Mouse (Mus musculus): ENCODE measurements around the gene Pi16. TPM values are rescaled to one million over a fixed set of nuclear protein-coding genes. Genes with fewer than 3 reads are reported as not detected.
A peak's percentile ranks its signal among the peaks of the same experiment; 100 is the strongest.

Gene Pi16
- polyA plus RNA-seq, 1 experiment: 0.75 TPM

DNA sequence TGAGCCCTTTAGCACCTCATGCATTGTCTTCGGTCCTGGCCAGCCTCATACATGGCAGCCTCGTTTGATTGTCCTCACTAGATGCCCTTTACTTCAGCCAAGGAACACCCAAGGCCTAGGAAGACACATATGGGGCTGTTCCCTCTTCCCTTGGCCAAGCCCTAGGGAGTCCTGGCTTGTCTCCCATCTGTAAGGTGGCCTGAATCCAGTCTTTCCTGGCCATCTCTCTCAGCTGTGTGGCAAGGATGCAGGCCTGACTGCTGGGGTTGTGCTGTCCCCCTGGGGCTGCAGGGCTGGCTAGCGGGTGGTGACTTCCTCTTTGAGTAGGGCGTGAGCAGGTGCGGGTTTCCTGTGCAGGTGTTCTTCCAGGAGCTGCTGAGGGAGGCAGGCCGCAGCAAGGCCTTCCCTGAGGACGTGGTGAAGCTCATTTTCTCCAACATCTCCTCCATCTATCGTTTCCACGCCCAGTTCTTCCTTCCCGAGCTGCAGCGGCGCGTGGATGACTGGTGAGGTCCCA is 47.7 kb downstream of the Pi16 start:
- peak; percentile 57 to 70 for DNase-seq
- 68% methylated on average over 13 of the region's 13 CpGs for WGBS
- TF ChIP-seq CTCF (IDR thresholded peaks at IDR 0.05; ENCODE audit: borderline replicate concordance, insufficient read depth, low read depth, low read length) (no peak), POLR2A (IDR thresholded peaks at IDR 0.05; ENCODE audit: borderline replicate concordance, insufficient read depth, low read length) (no peak)
- no peaks in the 10 kb centered on the region for H3K27me3 ChIP-seq (ENCODE audit: control insufficient read depth, insufficient read depth, low read length)
- no peak overlapping the region for H3K4me3 ChIP-seq (replicated peaks; ENCODE audit: insufficient read depth, low read depth, low read length)
- H3K27ac ChIP-seq (ENCODE audit: insufficient read depth, low read length): no peak overlapping the region
- H3K4me1 ChIP-seq (ENCODE audit: control insufficient read depth, insufficient read depth, low read length): peaks cover 9% of the 10 kb centered on the region

DNA sequence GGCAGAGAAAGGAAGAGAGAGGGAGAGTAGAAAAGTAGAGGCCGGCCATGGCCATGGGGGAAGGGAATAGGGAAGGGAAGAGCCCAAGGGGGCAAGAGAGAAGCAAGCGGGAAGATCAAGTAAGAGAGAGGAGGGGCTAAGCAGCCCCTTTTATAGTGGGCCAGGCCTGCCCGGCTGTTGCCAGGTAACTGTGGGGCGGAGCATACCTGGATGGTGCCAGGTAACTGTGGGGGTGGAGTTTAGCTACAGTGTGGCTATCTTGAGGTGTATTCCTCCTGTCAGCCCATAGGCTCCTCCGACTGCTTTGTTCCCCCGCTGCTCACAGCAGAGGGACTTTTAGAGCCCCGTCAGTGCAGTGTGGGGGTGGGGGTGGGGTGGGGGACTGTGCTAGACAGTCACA is 51.2 kb downstream of the Pi16 start:
- no peak overlapping the region for H3K27ac ChIP-seq (ENCODE audit: insufficient read depth, low read length)
- DNase-seq: no peak
- H3K4me1 ChIP-seq (ENCODE audit: control insufficient read depth, insufficient read depth, low read length): peaks cover 11% of the 10 kb centered on the region
- 66% methylated on average over 7 of the region's 7 CpGs for WGBS
- TF ChIP-seq CTCF (IDR thresholded peaks at IDR 0.05; ENCODE audit: borderline replicate concordance, insufficient read depth, low read depth, low read length): no peak
- TF ChIP-seq POLR2A (IDR thresholded peaks at IDR 0.05; ENCODE audit: borderline replicate concordance, insufficient read depth, low read length): no peak
- H3K4me3 ChIP-seq (replicated peaks; ENCODE audit: insufficient read depth, low read depth, low read length): no peak overlapping the region
- H3K27me3 ChIP-seq (ENCODE audit: control insufficient read depth, insufficient read depth, low read length): no peaks in the 10 kb centered on the region

DNA sequence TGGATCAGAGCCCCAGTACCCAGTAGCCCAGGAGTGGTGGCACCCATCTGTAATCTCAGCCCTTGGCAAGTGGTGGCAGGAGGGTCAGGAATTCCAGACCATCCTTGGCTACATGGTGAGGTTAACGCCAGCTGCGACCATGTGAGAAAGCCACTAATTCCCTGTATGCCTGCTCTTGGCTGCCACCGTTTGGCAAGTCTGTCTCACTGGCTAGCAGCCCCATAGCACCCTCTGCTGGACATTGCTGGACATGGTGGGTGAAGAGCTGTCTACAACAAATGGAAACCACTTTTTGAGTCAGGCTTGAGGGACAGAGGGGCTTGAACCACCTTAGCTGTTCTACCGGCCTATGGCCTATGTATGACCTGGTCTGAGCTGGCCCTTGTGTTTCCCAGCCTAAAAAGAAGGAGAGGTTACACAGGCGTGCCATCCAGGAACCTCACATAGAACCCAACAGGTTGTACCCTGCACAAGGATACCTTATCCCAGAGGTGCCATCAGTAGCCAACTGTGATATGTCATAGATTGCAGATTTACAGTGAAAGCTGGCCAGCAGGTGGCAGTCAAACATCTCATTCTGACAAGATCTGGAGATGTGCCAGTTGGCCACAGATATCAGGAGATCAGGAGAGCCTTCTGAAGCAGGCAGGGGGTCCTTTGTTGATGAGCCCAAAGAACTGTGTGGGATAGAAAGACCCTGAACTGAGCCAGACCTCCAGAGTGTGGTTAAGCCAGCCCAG is 53.7 kb downstream of the Pi16 start:
- peak; percentile 88 to 94 for DNase-seq
- no peak overlapping the region for H3K4me3 ChIP-seq (replicated peaks; ENCODE audit: insufficient read depth, low read depth, low read length)
- H3K4me1 ChIP-seq (ENCODE audit: control insufficient read depth, insufficient read depth, low read length): peaks cover 2% of the 10 kb centered on the region; the same call in 1 of the 2 replicates
- 3% methylated on average over 5 of the region's 5 CpGs for WGBS
- H3K27me3 ChIP-seq (ENCODE audit: control insufficient read depth, insufficient read depth, low read length): no peaks in the 10 kb centered on the region
- H3K27ac ChIP-seq (ENCODE audit: insufficient read depth, low read length): no peak overlapping the region
- no peak for TF ChIP-seq POLR2A (IDR thresholded peaks at IDR 0.05; ENCODE audit: borderline replicate concordance, insufficient read depth, low read length)
- TF ChIP-seq CTCF (IDR thresholded peaks at IDR 0.05; ENCODE audit: borderline replicate concordance, insufficient read depth, low read depth, low read length): peak; percentile 100

DNA sequence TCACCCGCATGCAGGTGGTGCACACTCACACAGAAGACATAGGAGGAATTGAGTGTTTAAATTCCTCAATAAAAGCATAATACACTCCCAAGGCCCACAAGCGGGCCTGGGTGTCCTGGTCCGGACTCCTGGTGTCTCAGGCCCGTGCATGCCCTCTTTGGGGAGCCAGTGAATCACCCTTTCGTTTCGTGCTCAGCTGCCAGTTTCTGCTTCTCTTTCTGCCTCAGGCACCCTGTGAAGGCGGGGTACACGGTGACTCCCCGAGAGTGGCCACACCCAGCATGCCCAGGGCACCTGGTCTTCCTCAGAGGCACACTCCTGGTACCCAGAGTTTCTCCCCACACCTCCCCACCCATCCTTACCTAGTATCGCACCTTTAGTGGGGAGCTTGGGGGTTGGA is 58.4 kb downstream of the Pi16 start:
- TF ChIP-seq POLR2A (IDR thresholded peaks at IDR 0.05; ENCODE audit: borderline replicate concordance, insufficient read depth, low read length): no peak
- no peak for TF ChIP-seq CTCF (IDR thresholded peaks at IDR 0.05; ENCODE audit: borderline replicate concordance, insufficient read depth, low read depth, low read length)
- 85% methylated on average over 10 of the region's 10 CpGs for WGBS
- no peaks in the 10 kb centered on the region for H3K27me3 ChIP-seq (ENCODE audit: control insufficient read depth, insufficient read depth, low read length)
- no peak overlapping the region for H3K4me3 ChIP-seq (replicated peaks; ENCODE audit: insufficient read depth, low read depth, low read length)
- no peak for DNase-seq
- H3K27ac ChIP-seq (ENCODE audit: insufficient read depth, low read length): no peak overlapping the region
- peaks cover under 1% of the 10 kb centered on the region; the same call in 1 of the 2 replicates for H3K4me1 ChIP-seq (ENCODE audit: control insufficient read depth, insufficient read depth, low read length)

DNA sequence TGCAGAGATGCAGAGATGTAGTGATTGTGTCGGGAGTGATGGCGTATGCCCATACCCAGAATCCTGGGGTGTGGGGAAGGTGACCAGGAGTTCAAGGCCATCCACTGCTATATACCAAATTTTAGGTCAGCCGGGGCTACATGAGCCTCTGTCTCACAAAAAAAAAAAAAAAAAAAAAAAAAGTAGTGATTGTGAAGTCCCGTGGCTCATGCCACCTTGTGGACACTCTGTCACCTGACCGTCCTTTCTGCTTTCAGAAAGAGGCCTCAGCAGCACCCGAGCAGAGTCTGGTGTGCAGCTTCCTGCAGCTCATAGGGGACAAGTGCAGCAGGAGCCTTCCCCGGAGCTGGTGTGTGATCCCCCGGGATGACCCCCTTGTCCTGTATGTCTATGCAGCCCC is 60.6 kb downstream of the Pi16 start:
- H3K27me3 ChIP-seq (ENCODE audit: control insufficient read depth, insufficient read depth, low read length): no peaks in the 10 kb centered on the region
- no peak overlapping the region for H3K27ac ChIP-seq (ENCODE audit: insufficient read depth, low read length)
- no peaks in the 10 kb centered on the region for H3K4me1 ChIP-seq (ENCODE audit: control insufficient read depth, insufficient read depth, low read length)
- TF ChIP-seq POLR2A (IDR thresholded peaks at IDR 0.05; ENCODE audit: borderline replicate concordance, insufficient read depth, low read length) (no peak), CTCF (IDR thresholded peaks at IDR 0.05; ENCODE audit: borderline replicate concordance, insufficient read depth, low read depth, low read length) (no peak)
- 64% methylated on average over 8 of the region's 8 CpGs for WGBS
- H3K4me3 ChIP-seq (replicated peaks; ENCODE audit: insufficient read depth, low read depth, low read length): no peak overlapping the region
- DNase-seq: no peak

Other genes with a start within 250 kb of the Pi16 start
- gene Cdkn1a, start 226.7 kb upstream of the Pi16 start, polyA plus RNA-seq (2012; rRNA removed): 12.6 and 19.4 TPM in 2 replicates
- 0.32 and 0.47 TPM in 2 replicates for gene Rab44, start 203.5 kb upstream of the Pi16 start, polyA plus RNA-seq (2012; rRNA removed)
- 7.5 and 8.4 TPM in 2 replicates for gene Cpne5, start 79.5 kb upstream of the Pi16 start, polyA plus RNA-seq (2012; rRNA removed)
- gene Ppil1, start 53.5 kb upstream of the Pi16 start, polyA plus RNA-seq (2012; rRNA removed): 25.1 and 25.3 TPM in 2 replicates
- gene BC004004, start 48.9 kb upstream of the Pi16 start, polyA plus RNA-seq (2012; rRNA removed): 102 and 111 TPM in 2 replicates
- 447 and 479 TPM in 2 replicates for gene Mtch1, start 30.3 kb downstream of the Pi16 start, polyA plus RNA-seq (2012; rRNA removed)
- 5.5 and 5.9 TPM in 2 replicates for gene Fgd2, start 43.2 kb downstream of the Pi16 start, polyA plus RNA-seq (2012; rRNA removed)
- gene Pim1, start 173.1 kb downstream of the Pi16 start, polyA plus RNA-seq (2012; rRNA removed): 10.5 and 10.9 TPM in 2 replicates
- gene Gm17657, start 232.0 kb downstream of the Pi16 start, polyA plus RNA-seq (2012; rRNA removed): not detected in 2 replicates
- 37.4 and 37.7 TPM in 2 replicates for gene Tbc1d22b, start 232.1 kb downstream of the Pi16 start, polyA plus RNA-seq (2012; rRNA removed)
- gene Tmem217, start 234.7 kb downstream of the Pi16 start, polyA plus RNA-seq (2012; rRNA removed): 0.76 and 1.2 TPM in 2 replicates

All from cerebellum, adult 2 months (tissue).